Mouse (Mus musculus) midbrain, embryonic 10.5 days (tissue): ENCODE data around the gene Shisa5. TPM values are rescaled to one million over a fixed set of nuclear protein-coding genes. Genes with fewer than 3 reads are reported as not detected.

Experiments
- DNase-seq: peaks from one replicate; pipeline ENCODE4 v3.0.0-alpha.2; 2017; ENCODE audit warnings: low spot score
- H3K27ac ChIP-seq: fragments of 300-500 bp; sonication (generic); replicated peaks from 2 replicates; pipeline ENCODE4 v1.5.1; 2016; ENCODE audit warnings: mild to moderate bottlenecking
- H3K27me3 ChIP-seq: fragments of 300-500 bp; sonication (generic); 2 replicates; pipeline ENCODE4 v1.6.1; 2016; ENCODE audit warnings: low read depth, mild to moderate bottlenecking; ENCODE audit not compliant: poor library complexity, severe bottlenecking
- H3K36me3 ChIP-seq: fragments of 300-500 bp; sonication (generic); 2 replicates; pipeline ENCODE4 v1.6.1; 2016; ENCODE audit warnings: mild to moderate bottlenecking, moderate library complexity
- H3K4me1 ChIP-seq: fragments of 300-500 bp; sonication (generic); 2 replicates; pipeline ENCODE4 v1.6.1; 2016
- H3K4me3 ChIP-seq: fragments of 300-500 bp; sonication (generic); 2 replicates; pipeline ENCODE4 v1.5.1; 2016; ENCODE audit warnings: mild to moderate bottlenecking, moderate library complexity
- H3K9me3 ChIP-seq: fragments of 300-500 bp; sonication (generic); replicated peaks from 2 replicates; pipeline ENCODE4 v1.6.1; 2016; ENCODE audit warnings: mild to moderate bottlenecking
- WGBS: fragments of 180-500 bp; shearing (Covaris S2); methylation state at CpG from one replicate; pipeline ENCODE4 v1.1.7; 2016; 5-methylcytosine and 5-hydroxymethylcytosine counted together
- polyA plus RNA-seq: library from polyadenylated mRNA; unstranded; fragments of >200 nt; fragmentation: Nextera tagmentation; extraction: Ambion mirVana; gene quantifications from 2 replicates; pipeline ENCODE4 v1.2.1, GENCODE M21; 2016

Shisa5 gene
- polyA plus RNA-seq, 1 experiment from 2014 or later = 32.9 TPM

- WGBS = 96% methylated on average over 5 of the region's 5 CpGs
- peaks cover 87% of the 10 kb centered on the region for H3K36me3 ChIP-seq
- H3K4me3 ChIP-seq = no peak overlapping the region
- H3K27ac ChIP-seq = no peak overlapping the region
- no peaks in the 10 kb centered on the region for H3K9me3 ChIP-seq
- H3K4me1 ChIP-seq = peaks cover 44% of the 10 kb centered on the region
- DNase-seq = no peak
- no peaks in the 10 kb centered on the region for H3K27me3 ChIP-seq
These were observed 63.6 kb downstream of the Shisa5 start for GRCm38 (mm10) chr9:109101933-109102445.

DNA sequence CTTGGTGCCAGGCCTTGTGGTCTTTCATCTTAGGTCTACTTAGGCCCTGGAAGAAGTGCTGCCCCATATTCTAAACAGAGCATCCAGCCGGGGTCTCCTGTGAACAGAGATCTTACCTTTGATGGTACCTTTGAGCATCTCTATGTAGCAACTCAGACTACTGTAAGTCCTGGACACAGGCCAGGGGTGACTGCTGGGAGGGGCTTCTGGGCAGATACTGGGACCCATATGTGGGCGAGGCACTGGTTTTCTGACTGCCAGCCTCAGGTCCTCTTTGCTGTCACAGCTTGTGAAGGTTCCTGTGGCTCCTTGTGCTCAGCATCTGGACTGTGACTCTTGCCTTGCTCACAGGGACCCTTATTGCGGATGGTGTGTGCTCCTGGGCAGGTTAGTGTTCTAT is 64.2 kb downstream of the Shisa5 start:
- Histone ChIP-seq H3K36me3 (peaks cover 92% of the 10 kb centered on the region), H3K27ac (no peak overlapping the region)

DNA sequence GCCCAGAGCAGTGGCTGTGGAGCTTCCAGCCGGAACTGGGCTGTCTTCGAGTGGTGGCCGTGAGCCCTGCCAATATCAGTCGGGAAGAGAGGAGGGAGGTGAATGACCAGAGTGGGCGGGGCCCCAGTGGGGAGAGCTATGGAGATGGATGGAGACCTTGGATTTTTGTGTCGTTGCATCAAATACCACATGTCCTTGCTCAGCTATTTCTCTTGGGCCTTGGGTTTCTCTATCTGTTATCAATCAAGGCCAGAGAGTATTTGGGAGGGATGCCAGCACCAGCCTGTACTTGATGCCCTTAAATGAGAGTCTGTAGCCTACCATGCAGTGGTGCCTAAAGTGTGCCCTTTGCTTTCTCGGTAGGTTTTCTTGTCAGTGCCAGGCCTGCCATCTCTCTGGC is 64.9 kb downstream of the Shisa5 start:
- Histone ChIP-seq H3K27me3 (no peaks in the 10 kb centered on the region), H3K36me3 (peaks cover 100% of the 10 kb centered on the region), H3K9me3 (no peaks in the 10 kb centered on the region), H3K27ac (no peak overlapping the region), H3K4me3 (no peak overlapping the region), H3K4me1 (peaks cover 32% of the 10 kb centered on the region)
- no peak for DNase-seq
- WGBS = 85% methylated on average over 7 of the region's 7 CpGs

More for the DNA sequence above, 64.2 kb downstream of the Shisa5 start:
- no peak overlapping the region for H3K4me3 ChIP-seq
- WGBS = 96% methylated on average over 3 of the region's 3 CpGs
- no peak for DNase-seq
- peaks cover 39% of the 10 kb centered on the region for H3K4me1 ChIP-seq
- no peaks in the 10 kb centered on the region for H3K9me3 ChIP-seq
- H3K27me3 ChIP-seq = no peaks in the 10 kb centered on the region

GRCm38 (mm10) chr9:109104083-109104482 is 65.7 kb downstream of the Shisa5 start:
- WGBS = 90% methylated on average over 9 of the region's 9 CpGs
- DNase-seq = no peak
- H3K4me3 ChIP-seq = no peak overlapping the region
- no peak overlapping the region for H3K27ac ChIP-seq
- peaks cover 100% of the 10 kb centered on the region for H3K36me3 ChIP-seq
- no peaks in the 10 kb centered on the region for H3K27me3 ChIP-seq
- H3K9me3 ChIP-seq = no peaks in the 10 kb centered on the region
- H3K4me1 ChIP-seq = peaks cover 23% of the 10 kb centered on the region

GRCm38 (mm10) chr9:109105011-109105410 is 66.6 kb downstream of the Shisa5 start:
- H3K4me1 ChIP-seq = peaks cover 18% of the 10 kb centered on the region; the same call in 1 of the 2 replicates
- H3K27me3 ChIP-seq = no peaks in the 10 kb centered on the region
- no peak overlapping the region for H3K27ac ChIP-seq
- WGBS = 91% methylated on average over 12 of the region's 12 CpGs
- peaks cover 100% of the 10 kb centered on the region for H3K36me3 ChIP-seq
- no peak for DNase-seq
- H3K4me3 ChIP-seq = no peak overlapping the region
- no peaks in the 10 kb centered on the region for H3K9me3 ChIP-seq

GRCm38 (mm10) chr9:109105648-109106047 is 67.3 kb downstream of the Shisa5 start:
- WGBS = 93% methylated on average over 12 of the region's 12 CpGs
- Histone ChIP-seq H3K36me3 (peaks cover 100% of the 10 kb centered on the region), H3K4me1 (peaks cover 12% of the 10 kb centered on the region; the same call in 1 of the 2 replicates), H3K4me3 (no peak overlapping the region), H3K27ac (no peak overlapping the region), H3K9me3 (no peaks in the 10 kb centered on the region), H3K27me3 (no peaks in the 10 kb centered on the region)
- DNase-seq = no peak

DNA sequence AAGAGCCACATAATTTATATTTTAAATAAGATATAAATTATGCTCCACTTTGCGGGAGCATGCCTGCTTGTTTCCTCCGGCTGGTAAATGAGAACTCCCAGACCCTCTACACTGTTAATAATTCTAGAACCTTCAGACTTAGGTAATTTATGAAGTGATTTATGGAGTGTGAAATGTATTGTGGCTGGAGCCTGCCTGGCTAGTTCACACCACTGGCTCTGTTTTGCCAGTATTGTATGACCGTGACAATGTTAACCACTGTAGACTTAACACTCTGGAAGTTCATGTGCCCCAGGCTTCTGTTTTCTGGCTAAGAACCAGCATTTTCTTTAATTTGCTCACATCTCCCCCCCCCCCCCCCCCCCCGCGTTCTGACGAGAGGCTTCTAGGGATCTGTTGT is 69.0 kb downstream of the Shisa5 start:
- Histone ChIP-seq H3K4me3 (no peak overlapping the region), H3K36me3 (peaks cover 100% of the 10 kb centered on the region), H3K27ac (no peak overlapping the region), H3K27me3 (no peaks in the 10 kb centered on the region), H3K4me1 (peaks cover 8% of the 10 kb centered on the region; the same call in 1 of the 2 replicates), H3K9me3 (no peaks in the 10 kb centered on the region)
- 94% methylated on average over 5 of the region's 6 CpGs for WGBS
- DNase-seq = no peak

Other genes starting within 250 kb of the Shisa5 start
- gene Nckipsd, start 230.2 kb upstream of the Shisa5 start, polyA plus RNA-seq = 14.5 and 17.3 TPM in 2 replicates
- gene Celsr3, start 212.2 kb upstream of the Shisa5 start, polyA plus RNA-seq = 3.1 and 5.0 TPM in 2 replicates
- gene Slc26a6, start 185.3 kb upstream of the Shisa5 start, polyA plus RNA-seq = 9.5 and 12.5 TPM in 2 replicates
- not detected in 2 replicates for gene Tmem89, start 123.9 kb upstream of the Shisa5 start, polyA plus RNA-seq
- gene Uqcrc1, start 101.9 kb upstream of the Shisa5 start, polyA plus RNA-seq = 490 and 491 TPM in 2 replicates
- 2.3 and 2.4 TPM in 2 replicates for gene Col7a1, start 85.0 kb upstream of the Shisa5 start, polyA plus RNA-seq
- gene Ucn2, start 52.6 kb upstream of the Shisa5 start, polyA plus RNA-seq = not detected in 2 replicates
- gene Pfkfb4, start 46.8 kb upstream of the Shisa5 start, polyA plus RNA-seq = 11.9 and 13.9 TPM in 2 replicates
- gene Trex1, start 21.2 kb downstream of the Shisa5 start, polyA plus RNA-seq = 7.5 and 10.1 TPM in 2 replicates
- gene Atrip, start 35.6 kb downstream of the Shisa5 start, polyA plus RNA-seq = 32.1 and 33.4 TPM in 2 replicates
- gene Ccdc51, start 43.9 kb downstream of the Shisa5 start, polyA plus RNA-seq = 14.5 and 14.9 TPM in 2 replicates
- 733 and 761 TPM in 2 replicates for gene Tma7, start 44.0 kb downstream of the Shisa5 start, polyA plus RNA-seq
- gene Plxnb1, start 56.8 kb downstream of the Shisa5 start, polyA plus RNA-seq = 24.9 and 36.8 TPM in 2 replicates
- not detected in 2 replicates for gene Fbxw21, start 123.5 kb downstream of the Shisa5 start, polyA plus RNA-seq
- not detected in 2 replicates for gene Fbxw13, start 157.4 kb downstream of the Shisa5 start, polyA plus RNA-seq
- gene Fbxw20, start 196.2 kb downstream of the Shisa5 start, polyA plus RNA-seq = not detected in 2 replicates
- not detected in 2 replicates for gene Fbxw14, start 249.1 kb downstream of the Shisa5 start, polyA plus RNA-seq